Mouse (Mus musculus) lung, embryonic 16.5 days (tissue): ENCODE results near the gene Cerk. TPM values are rescaled to one million over a fixed set of nuclear protein-coding genes. Genes with fewer than 3 reads are reported as not detected.
"Not testable (repeated sequence)": the region's sequence is repeated elsewhere in the genome, so short reads cannot be mapped to it uniquely, and the experiment has no call there.

Experiments
- ATAC-seq: fragments of 200-750 bp; cut with Nextera tagmentation; 2 replicates; pipeline ENCODE4 v1.8.0; 2017; ENCODE audit warnings: low read depth, mild to moderate bottlenecking, moderate library complexity
- H3K27ac ChIP-seq: fragments of 300-500 bp; sonication (generic); 2 replicates; pipeline ENCODE4 v1.5.1; 2014; ENCODE audit warnings: mild to moderate bottlenecking, control low read depth, low read length
- H3K27me3 ChIP-seq: fragments of 300-500 bp; sonication (generic); 2 replicates; pipeline ENCODE4 v1.6.1; 2014; ENCODE audit warnings: low read depth, low read length, mixed read lengths; ENCODE audit not compliant: control insufficient read depth, insufficient read depth
- H3K36me3 ChIP-seq: fragments of 300-500 bp; sonication (generic); 2 replicates; pipeline ENCODE4 v1.6.1; 2014; ENCODE audit warnings: low read length; ENCODE audit not compliant: control insufficient read depth, insufficient read depth
- H3K4me1 ChIP-seq: fragments of 300-500 bp; sonication (generic); replicated peaks from 2 replicates; pipeline ENCODE4 v1.6.1; 2014; ENCODE audit warnings: low read length, mixed read lengths; ENCODE audit not compliant: control insufficient read depth, insufficient read depth
- H3K4me2 ChIP-seq: fragments of 300-500 bp; sonication (generic); 2 replicates; pipeline ENCODE4 v1.6.1; 2014; ENCODE audit warnings: low read depth, low read length, control low read depth
- H3K4me3 ChIP-seq: fragments of 300-500 bp; sonication (generic); 2 replicates; pipeline ENCODE4 v1.5.1; 2014; ENCODE audit warnings: mild to moderate bottlenecking, low read length, control low read depth
- H3K9ac ChIP-seq: fragments of 300-500 bp; sonication (generic); 2 replicates; pipeline ENCODE4 v1.6.1; 2014; ENCODE audit warnings: low read length, control low read depth
- H3K9me3 ChIP-seq: fragments of 300-500 bp; sonication (generic); 2 replicates; pipeline ENCODE4 v1.6.1; 2016; ENCODE audit warnings: low read length; ENCODE audit not compliant: control insufficient read depth
- WGBS: fragments of 180-500 bp; shearing (Covaris S2); extraction: QIAGEN DNeasy Blood & Tissue Kit; methylation state at CpG from one replicate; pipeline ENCODE4 v1.1.7; 2014; 5-methylcytosine and 5-hydroxymethylcytosine counted together
- polyA plus RNA-seq: library from polyadenylated mRNA; unstranded; fragments of >200 nt; fragmentation: Nextera tagmentation; extraction: Ambion mirVana; gene quantifications from 2 replicates; pipeline ENCODE4 v1.2.1, GENCODE M21; 2015

Cerk gene
- polyA plus RNA-seq, 1 experiment from 2014 or later, result 26.4 TPM

DNA sequence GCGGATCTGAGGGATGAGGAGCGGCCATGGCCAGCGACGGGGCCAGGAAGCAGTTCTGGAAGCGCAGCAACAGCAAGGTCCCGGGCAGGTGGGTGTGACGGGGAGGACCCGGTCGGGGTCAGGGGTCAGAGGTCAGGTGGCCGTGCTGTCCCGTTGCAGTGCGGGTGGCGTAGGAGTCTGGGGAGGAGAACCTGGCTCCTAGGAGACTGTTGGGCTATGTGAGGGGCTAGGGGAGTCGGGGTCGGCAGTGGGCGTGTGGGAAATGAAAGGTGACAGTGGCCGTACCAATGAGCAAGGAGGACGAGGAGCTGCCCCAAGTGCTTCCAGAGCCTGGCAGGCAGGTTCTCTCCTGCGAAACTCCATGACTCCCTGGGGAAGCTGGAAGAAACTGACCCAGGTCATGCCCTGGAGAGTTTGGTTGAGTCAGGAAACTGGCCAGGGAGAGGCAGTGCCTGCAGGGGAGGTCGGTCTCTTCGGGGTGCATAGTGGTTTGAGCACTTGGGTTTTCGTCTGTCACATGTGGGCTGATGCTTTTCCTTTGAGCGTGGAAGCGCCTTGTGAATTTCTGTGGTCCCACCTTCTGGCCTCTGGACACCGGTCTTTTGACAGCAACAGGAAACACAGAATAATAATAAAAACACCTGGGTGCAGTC lies 28.7 kb upstream of the Cerk start:
- WGBS, result 11% methylated on average over 25 of the region's 25 CpGs
- peak; percentile 63 for ATAC-seq

DNA sequence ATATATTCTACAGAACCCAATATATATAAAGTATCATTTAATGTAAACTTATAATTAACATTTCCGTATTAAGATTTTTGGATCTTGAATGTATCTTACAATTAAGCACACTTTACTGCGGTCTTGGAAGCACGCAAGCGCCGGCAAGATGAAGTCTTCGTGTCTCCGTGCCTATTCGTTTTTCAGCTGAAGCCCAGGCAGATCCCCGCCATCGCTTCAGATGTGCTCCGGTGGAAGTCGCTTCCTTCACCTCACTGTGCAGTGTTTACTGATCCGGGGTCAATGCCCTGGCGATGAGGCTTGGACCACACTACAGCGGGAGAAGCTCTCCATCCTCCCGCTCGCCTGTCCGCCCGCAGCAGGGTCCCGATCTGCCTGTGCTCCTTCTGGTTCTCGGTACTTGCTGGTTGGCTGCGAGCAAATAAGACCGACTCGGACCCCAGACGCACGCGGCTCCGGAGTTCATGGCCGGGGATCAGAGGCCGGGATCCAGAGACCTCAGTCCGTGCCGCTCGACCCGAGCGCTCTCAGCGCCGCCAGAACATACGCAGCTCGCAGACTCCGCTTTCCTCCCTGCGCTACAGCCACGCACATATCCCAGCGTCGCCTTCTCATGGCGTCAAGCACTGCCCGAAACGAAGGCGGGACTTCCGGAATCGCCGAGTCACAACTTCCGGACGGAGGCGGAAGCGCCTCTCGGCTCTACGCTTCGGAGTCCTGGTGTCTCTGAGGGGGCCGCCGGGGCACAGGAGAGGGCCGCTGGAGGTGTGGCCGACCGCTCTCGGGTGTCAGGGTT lies 28.0 kb upstream of the Cerk start, which contains the start of gene Tbc1d22a:
TSS of gene Tbc1d22a (plus strand) at position 707 of the 796 bp plus-strand sequence.
- Histone ChIP-seq H3K4me1 (peaks cover 15% of the 10 kb centered on the region), H3K9ac (peak within 1 kb of the TSS; percentile 95), H3K9me3 (no peaks in the 10 kb centered on the region), H3K36me3 (no peaks in the 10 kb centered on the region), H3K27me3 (no peaks in the 10 kb centered on the region), H3K27ac (peak within 1 kb of the TSS; percentile 93), H3K4me2 (peak within 1 kb of the TSS; percentile 98), H3K4me3 (peak within 1 kb of the TSS; percentile 93)
- under 1% methylated on average over 64 of the region's 64 CpGs for WGBS
- peak; percentile 94 for ATAC-seq

More for the DNA sequence above, 28.7 kb upstream of the Cerk start:
- peak overlapping the region; percentile 93 for H3K27ac ChIP-seq
- H3K9me3 ChIP-seq, result no peaks in the 10 kb centered on the region
- peaks cover 16% of the 10 kb centered on the region for H3K4me1 ChIP-seq
- H3K4me2 ChIP-seq, result peak overlapping the region; percentile 98
- H3K36me3 ChIP-seq, result no peaks in the 10 kb centered on the region
- H3K4me3 ChIP-seq, result peak overlapping the region; percentile 93
- H3K9ac ChIP-seq, result peak overlapping the region; percentile 95
- no peaks in the 10 kb centered on the region for H3K27me3 ChIP-seq

GRCm38 (mm10) chr15:86212193-86212592 lies 26.3 kb upstream of the Cerk start:
- peaks cover 15% of the 10 kb centered on the region for H3K4me1 ChIP-seq
- H3K36me3 ChIP-seq, H3K9me3 ChIP-seq, H3K9ac ChIP-seq, ATAC-seq, H3K4me2 ChIP-seq, H3K4me3 ChIP-seq, H3K27me3 ChIP-seq, H3K27ac ChIP-seq: not testable (repeated sequence)
- 88% methylated on average over 5 of the region's 5 CpGs for whole genome bisulfite sequencing

GRCm38 (mm10) chr15:86206385-86206784 lies 20.4 kb upstream of the Cerk start:
- Histone ChIP-seq H3K4me3 (no peak overlapping the region), H3K36me3 (no peaks in the 10 kb centered on the region), H3K27me3 (no peaks in the 10 kb centered on the region), H3K4me1 (peaks cover 7% of the 10 kb centered on the region; the same call in 1 of the 2 replicates), H3K27ac (0 out of 2 replicates have a peak overlapping the region, but pooled peaks have one; percentile 29), H3K4me2 (no peak overlapping the region), H3K9me3 (no peaks in the 10 kb centered on the region), H3K9ac (no peak overlapping the region)
- 66% methylated on average over 4 of the region's 4 CpGs for WGBS
- no peak for ATAC-seq

- Histone ChIP-seq H3K9me3 (no peaks in the 10 kb centered on the region), H3K36me3 (no peaks in the 10 kb centered on the region), H3K27me3 (no peaks in the 10 kb centered on the region), H3K27ac (no peak overlapping the region), H3K4me1 (peaks cover 13% of the 10 kb centered on the region), H3K4me2 (no peak overlapping the region), H3K9ac (no peak overlapping the region), H3K4me3 (no peak overlapping the region)
- 51% methylated on average over 2 of the region's 2 CpGs for WGBS
- no peak for ATAC-seq
These were observed 19.4 kb upstream of the Cerk start for GRCm38 (mm10) chr15:86205300-86205699.

GRCm38 (mm10) chr15:86203942-86204561 lies 18.1 kb upstream of the Cerk start:
- Histone ChIP-seq H3K9me3 (no peaks in the 10 kb centered on the region), H3K4me3 (0 out of 2 replicates have a peak overlapping the region, but pooled peaks have one; percentile 13), H3K27me3 (no peaks in the 10 kb centered on the region), H3K27ac (peak overlapping the region; percentile 59), H3K4me1 (peaks cover 17% of the 10 kb centered on the region), H3K36me3 (no peaks in the 10 kb centered on the region), H3K4me2 (no peak overlapping the region), H3K9ac (no peak overlapping the region)
- 34% methylated on average over 7 of the region's 7 CpGs for WGBS
- ATAC-seq, result peak; percentile 48

- peak overlapping the region; percentile 59 for H3K27ac ChIP-seq
- H3K4me3 ChIP-seq, result no peak overlapping the region
- WGBS, result 77% methylated on average over 7 of the region's 7 CpGs
- no peaks in the 10 kb centered on the region for H3K27me3 ChIP-seq
- H3K36me3 ChIP-seq, result no peaks in the 10 kb centered on the region
- no peak overlapping the region for H3K9ac ChIP-seq
- H3K4me2 ChIP-seq, result no peak overlapping the region
- H3K4me1 ChIP-seq, result peaks cover 17% of the 10 kb centered on the region
- no peak for ATAC-seq
- H3K9me3 ChIP-seq, result no peaks in the 10 kb centered on the region
These were observed 17.4 kb upstream of the Cerk start for GRCm38 (mm10) chr15:86203292-86203793.

DNA sequence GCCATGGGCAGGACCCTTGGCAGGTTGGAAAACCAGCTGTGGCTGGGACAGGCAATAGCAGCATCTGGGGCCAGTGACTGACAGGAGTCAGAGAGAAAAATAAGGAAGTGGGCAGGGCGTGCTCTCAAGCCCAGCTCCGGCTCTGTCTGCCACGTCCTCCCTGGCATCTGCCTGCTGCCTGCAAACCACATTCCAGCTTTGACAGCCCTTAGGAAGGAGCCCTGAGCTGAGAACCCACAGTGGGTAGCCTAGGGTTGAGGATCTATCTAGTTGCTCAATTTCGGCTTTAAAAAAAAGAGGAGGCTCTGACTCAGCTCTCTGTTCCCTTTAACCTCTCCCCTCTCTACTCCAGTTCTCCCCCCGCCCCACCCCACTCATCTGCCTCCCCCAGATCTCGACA lies 16.7 kb upstream of the Cerk start:
- Histone ChIP-seq H3K9ac (no peak overlapping the region), H3K9me3 (no peaks in the 10 kb centered on the region), H3K4me1 (peaks cover 17% of the 10 kb centered on the region), H3K4me2 (no peak overlapping the region), H3K27me3 (no peaks in the 10 kb centered on the region), H3K27ac (peak overlapping the region; percentile 59), H3K4me3 (no peak overlapping the region), H3K36me3 (no peaks in the 10 kb centered on the region)
- peak; percentile 30 for ATAC-seq
- 38% methylated on average over 6 of the region's 6 CpGs for WGBS
